Mouse (Mus musculus) CD4-positive, CD25-positive, alpha-beta regulatory T cell, adult 4 months (primary cell): ENCODE measurements around the gene Ptprn. TPM values are rescaled to one million over a fixed set of nuclear protein-coding genes. Genes with fewer than 3 reads are reported as not detected.
"Not testable (repeated sequence)": the region's sequence is repeated elsewhere in the genome, so short reads cannot be mapped to it uniquely, and the experiment has no call there.

Experiments used
- ATAC-seq: one replicate; pipeline ENCODE4 v1.8.0; 2017
- polyA plus RNA-seq, 2 experiments: library from polyadenylated mRNA; unstranded; fragments of 100-300 nt; shearing (Covaris generic); gene quantifications; one replicate each; pipeline ENCODE4 v1.2.1; 2017

Gene Ptprn
- polyA plus RNA-seq, 2 experiments from 2014 or later = 0.22 to 0.61 TPM

GRCm38 (mm10) chr1:75252308-75252707 is 12.0 kb downstream of the Ptprn start:
- ATAC-seq = no peak

- ATAC-seq = peak; percentile 78
Measured at GRCm38 (mm10) chr1:75251112-75251970, 13.0 kb downstream of the Ptprn start.

- ATAC-seq = no peak
Measured at GRCm38 (mm10) chr1:75250498-75250897, 13.8 kb downstream of the Ptprn start.

- peak; percentile 58 for ATAC-seq
Measured at GRCm38 (mm10) chr1:75248041-75248772, 16.1 kb downstream of the Ptprn start.

- no peak for ATAC-seq
Measured at GRCm38 (mm10) chr1:75247071-75247930, 17.0 kb downstream of the Ptprn start.

- peak; percentile 63 for ATAC-seq
Measured at GRCm38 (mm10) chr1:75244836-75245235, 19.5 kb downstream of the Ptprn start.

- no peak for ATAC-seq
Measured at GRCm38 (mm10) chr1:75244175-75244826, 20.0 kb downstream of the Ptprn start.

GRCm38 (mm10) chr1:75243411-75243810 is 20.9 kb downstream of the Ptprn start:
- ATAC-seq = no peak

- no peak for ATAC-seq
Measured at GRCm38 (mm10) chr1:75239591-75239990, 24.7 kb downstream of the Ptprn start.

GRCm38 (mm10) chr1:75236117-75237050 is 27.9 kb downstream of the Ptprn start, which contains the start of gene Dnajb2:
Dnajb2 (plus strand) TSS chr1:75236406.
- ATAC-seq = peak; percentile 74

- ATAC-seq = peak; percentile 63
Measured at GRCm38 (mm10) chr1:75234606-75235005, 29.7 kb downstream of the Ptprn start.

GRCm38 (mm10) chr1:75232489-75232888 is 31.8 kb downstream of the Ptprn start:
- not testable (repeated sequence) for ATAC-seq

- ATAC-seq = no peak
Measured at GRCm38 (mm10) chr1:75231664-75232152, 32.6 kb downstream of the Ptprn start, which contains the start of gene A630095N17Rik. A630095N17Rik (minus strand) TSS chr1:75232102.

GRCm38 (mm10) chr1:75231224-75231623 is 33.1 kb downstream of the Ptprn start:
- no peak for ATAC-seq

GRCm38 (mm10) chr1:75230335-75230994 is 33.8 kb downstream of the Ptprn start:
- ATAC-seq = no peak

- ATAC-seq = no peak
Measured at GRCm38 (mm10) chr1:75229158-75229557, 35.1 kb downstream of the Ptprn start.

GRCm38 (mm10) chr1:75227653-75228052 is 36.6 kb downstream of the Ptprn start:
- ATAC-seq = no peak

GRCm38 (mm10) chr1:75226138-75226537 is 38.2 kb downstream of the Ptprn start:
- no peak for ATAC-seq

GRCm38 (mm10) chr1:75225473-75225872 is 38.8 kb downstream of the Ptprn start:
- ATAC-seq = no peak

GRCm38 (mm10) chr1:75223532-75223931 is 40.8 kb downstream of the Ptprn start:
- ATAC-seq = no peak
